Mouse (Mus musculus): Measurements from ENCODE around the gene Gm45021.

GRCm38 (mm10) chr6:48636515-48636914 is 47.1 kb downstream of the Gm45021 start:
- TF ChIP-seq CTCF (IDR thresholded peaks at IDR 0.05; ENCODE audit: low read depth, low read length) (no peak), POLR2AphosphoS5 (IDR thresholded peaks at IDR 0.05; ENCODE audit: insufficient replicate concordance, low read depth, low read length) (no peak)

Measured in G1E (cell line).